Mouse (Mus musculus): ENCODE results near the gene Prpf40b. TPM values are rescaled to one million over a fixed set of nuclear protein-coding genes. Genes with fewer than 3 reads are reported as not detected.

The Prpf40b gene
- polyA plus RNA-seq, 1 experiment from 2014 or later, result 7.5 TPM

- WGBS (ENCODE audit: missing documents), result 96% methylated on average over 16 of the region's 16 CpGs
- peaks cover 19% of the 10 kb centered on the region; the same call in 1 of the 2 replicates for H3K36me3 ChIP-seq (ENCODE audit: inconsistent target)
Measured at GRCm38 (mm10) chr15:99314891-99315290, 20.0 kb downstream of the Prpf40b start.

GRCm38 (mm10) chr15:99316314-99317266, 21.7 kb downstream of the Prpf40b start:
- Histone ChIP-seq H3K79me2 (ENCODE audit: inconsistent target) (no peaks in the 10 kb centered on the region), H3K27ac (no peak overlapping the region), H3K36me3 (ENCODE audit: inconsistent target) (peaks cover 30% of the 10 kb centered on the region), H3K4me3 (ENCODE audit: inconsistent target) (no peak overlapping the region)
- WGBS (ENCODE audit: missing documents), result 85% methylated on average over 15 of the region's 16 CpGs

More at GRCm38 (mm10) chr15:99314891-99315290, 20.0 kb downstream of the Prpf40b start:
- Histone ChIP-seq H3K4me3 (ENCODE audit: inconsistent target) (no peak overlapping the region), H3K79me2 (ENCODE audit: inconsistent target) (no peaks in the 10 kb centered on the region), H3K27ac (no peak overlapping the region)

GRCm38 (mm10) chr15:99317267-99317651, 22.4 kb downstream of the Prpf40b start:
- no peak overlapping the region for H3K27ac ChIP-seq
- WGBS (ENCODE audit: missing documents), result 72% methylated on average over 2 of the region's 2 CpGs
- peaks cover 36% of the 10 kb centered on the region for H3K36me3 ChIP-seq (ENCODE audit: inconsistent target)
- H3K79me2 ChIP-seq (ENCODE audit: inconsistent target), result no peaks in the 10 kb centered on the region
- no peak overlapping the region for H3K4me3 ChIP-seq (ENCODE audit: inconsistent target)

- no peaks in the 10 kb centered on the region for H3K79me2 ChIP-seq (ENCODE audit: inconsistent target)
- peaks cover 42% of the 10 kb centered on the region for H3K36me3 ChIP-seq (ENCODE audit: inconsistent target)
- 93% methylated on average over 6 of the region's 6 CpGs for WGBS (ENCODE audit: missing documents)
Measured at GRCm38 (mm10) chr15:99318071-99318470, 23.2 kb downstream of the Prpf40b start.

GRCm38 (mm10) chr15:99318861-99319410, 24.0 kb downstream of the Prpf40b start:
- 92% methylated on average over 14 of the region's 14 CpGs for WGBS (ENCODE audit: missing documents)
- peaks cover 42% of the 10 kb centered on the region for H3K36me3 ChIP-seq (ENCODE audit: inconsistent target)

More at GRCm38 (mm10) chr15:99318071-99318470, 23.2 kb downstream of the Prpf40b start:
- H3K27ac ChIP-seq, result no peak overlapping the region
- no peak overlapping the region for H3K4me3 ChIP-seq (ENCODE audit: inconsistent target)

GRCm38 (mm10) chr15:99319411-99319871, 24.6 kb downstream of the Prpf40b start:
- Histone ChIP-seq H3K79me2 (ENCODE audit: inconsistent target) (no peaks in the 10 kb centered on the region), H3K27ac (no peak overlapping the region), H3K4me3 (ENCODE audit: inconsistent target) (no peak overlapping the region), H3K36me3 (ENCODE audit: inconsistent target) (peaks cover 42% of the 10 kb centered on the region)
- WGBS (ENCODE audit: missing documents), result 78% methylated on average over 3 of the region's 3 CpGs

More at GRCm38 (mm10) chr15:99318861-99319410, 24.0 kb downstream of the Prpf40b start:
- Histone ChIP-seq H3K4me3 (ENCODE audit: inconsistent target) (no peak overlapping the region), H3K79me2 (ENCODE audit: inconsistent target) (no peaks in the 10 kb centered on the region), H3K27ac (no peak overlapping the region)

GRCm38 (mm10) chr15:99320168-99320674, 25.3 kb downstream of the Prpf40b start:
- no peak overlapping the region for H3K27ac ChIP-seq
- no peaks in the 10 kb centered on the region for H3K79me2 ChIP-seq (ENCODE audit: inconsistent target)
- H3K4me3 ChIP-seq (ENCODE audit: inconsistent target), result no peak overlapping the region
- H3K36me3 ChIP-seq (ENCODE audit: inconsistent target), result peaks cover 46% of the 10 kb centered on the region
- WGBS (ENCODE audit: missing documents), result 91% methylated on average over 10 of the region's 10 CpGs

- H3K36me3 ChIP-seq (ENCODE audit: inconsistent target), result peaks cover 48% of the 10 kb centered on the region
Measured at GRCm38 (mm10) chr15:99320978-99321377, 26.1 kb downstream of the Prpf40b start.

GRCm38 (mm10) chr15:99324151-99324550, 29.3 kb downstream of the Prpf40b start:
- WGBS (ENCODE audit: missing documents), result 93% methylated on average over 9 of the region's 9 CpGs
- H3K27ac ChIP-seq, result no peak overlapping the region
- H3K79me2 ChIP-seq (ENCODE audit: inconsistent target), result no peaks in the 10 kb centered on the region
- H3K4me3 ChIP-seq (ENCODE audit: inconsistent target), result no peak overlapping the region
- H3K36me3 ChIP-seq (ENCODE audit: inconsistent target), result peaks cover 41% of the 10 kb centered on the region

More at GRCm38 (mm10) chr15:99320978-99321377, 26.1 kb downstream of the Prpf40b start:
- no peak overlapping the region for H3K27ac ChIP-seq
- H3K79me2 ChIP-seq (ENCODE audit: inconsistent target), result no peaks in the 10 kb centered on the region
- WGBS (ENCODE audit: missing documents), result 90% methylated on average over 9 of the region's 9 CpGs
- no peak overlapping the region for H3K4me3 ChIP-seq (ENCODE audit: inconsistent target)

GRCm38 (mm10) chr15:99325598-99325997, 30.7 kb downstream of the Prpf40b start:
- Histone ChIP-seq H3K4me3 (ENCODE audit: inconsistent target) (no peak overlapping the region), H3K27ac (no peak overlapping the region), H3K36me3 (ENCODE audit: inconsistent target) (peaks cover 34% of the 10 kb centered on the region), H3K79me2 (ENCODE audit: inconsistent target) (no peaks in the 10 kb centered on the region)
- WGBS (ENCODE audit: missing documents), result 91% methylated on average over 6 of the region's 6 CpGs

GRCm38 (mm10) chr15:99326407-99326806, 31.5 kb downstream of the Prpf40b start:
- 32% methylated on average over 2 of the region's 2 CpGs for WGBS (ENCODE audit: missing documents)
- no peaks in the 10 kb centered on the region for H3K79me2 ChIP-seq (ENCODE audit: inconsistent target)
- peaks cover 25% of the 10 kb centered on the region; the same call in 1 of the 2 replicates for H3K36me3 ChIP-seq (ENCODE audit: inconsistent target)
- no peak overlapping the region for H3K4me3 ChIP-seq (ENCODE audit: inconsistent target)
- no peak overlapping the region for H3K27ac ChIP-seq

GRCm38 (mm10) chr15:99326959-99327358, 32.1 kb downstream of the Prpf40b start:
- H3K36me3 ChIP-seq (ENCODE audit: inconsistent target), result peaks cover 20% of the 10 kb centered on the region; the same call in 1 of the 2 replicates
- H3K27ac ChIP-seq, result no peak overlapping the region
- 67% methylated on average over 1 of the region's 1 CpGs for WGBS (ENCODE audit: missing documents)
- H3K4me3 ChIP-seq (ENCODE audit: inconsistent target), result no peak overlapping the region
- no peaks in the 10 kb centered on the region for H3K79me2 ChIP-seq (ENCODE audit: inconsistent target)

- Histone ChIP-seq H3K36me3 (ENCODE audit: inconsistent target) (peaks cover 12% of the 10 kb centered on the region; the same call in 1 of the 2 replicates), H3K4me3 (ENCODE audit: inconsistent target) (no peak overlapping the region), H3K79me2 (ENCODE audit: inconsistent target) (no peaks in the 10 kb centered on the region), H3K27ac (no peak overlapping the region)
- 98% methylated on average over 5 of the region's 5 CpGs for WGBS (ENCODE audit: missing documents)
Measured at GRCm38 (mm10) chr15:99328011-99328410, 33.1 kb downstream of the Prpf40b start.

GRCm38 (mm10) chr15:99330324-99330723, 35.4 kb downstream of the Prpf40b start:
- 28% methylated on average over 2 of the region's 2 CpGs for WGBS (ENCODE audit: missing documents)
- no peak overlapping the region for H3K4me3 ChIP-seq (ENCODE audit: inconsistent target)
- H3K36me3 ChIP-seq (ENCODE audit: inconsistent target), result peaks cover 6% of the 10 kb centered on the region; the same call in 1 of the 2 replicates
- peak overlapping the region; percentile 94 for H3K27ac ChIP-seq
- H3K79me2 ChIP-seq (ENCODE audit: inconsistent target), result no peaks in the 10 kb centered on the region

Data from macrophage (primary cell).